19 mouse cellular contexts compared by ENCODE assay signal in genomic region chr7:132088606-132089005, GRCm38 (mm10).
DNase-seq lines count a peak whose midpoint lies in the region; ATAC-seq and TF ChIP-seq lines count a peak whose summit lies in the region.
"Had no signal": no experiment of that assay in that cellular context is flagged by ENCODE, and none has a peak within 500 bp of the region (broad histone marks: within the 10 kb centered on the region; RNA-seq: fewer than 3 reads in every experiment).

No protein-coding gene starts in this region.

- ATAC-seq in frontal cortex, adult (ENCODE audit: low TSS enrichment), result peak; percentile 52
- ATAC-seq: activated CD4-positive, CD25-positive, alpha-beta regulatory T cell, adult 4 months; inflammation-experienced regulatory T-cells, adult 6 months had no signal

- DNase-seq in frontal cortex, postnatal 14 days (ENCODE audit: low spot score in 2 of 2), result no peak
- peak; percentile 9 to 37 for DNase-seq in heart, adult 18-20 months
- DNase-seq in heart, postnatal 4 days, result no peak
- peak in 1 of 2 experiments; percentile 28 for DNase-seq in left cerebral cortex, adult 2 months (ENCODE audit: extremely low spot score in 1 of 2, low spot score in 2 of 2)
- DNase-seq in left cerebral cortex, postnatal 4 days, result no peak
- peak; percentile 25 to 31 for DNase-seq in right cerebral cortex, postnatal 36 days (ENCODE audit: low spot score in 2 of 2)
- no peak for DNase-seq in right cerebral cortex, postnatal 4 days
- DNase-seq: adrenal gland, adult 8-10 months; cerebellum, adult 18-20 months; kidney, adult 18-20 months had no signal

- no peak; the same call in 1 of the 2 replicates for TF ChIP-seq CTCF in left cerebral cortex, adult 2 months (IDR thresholded peaks at IDR 0.05)

- H3K4me3 ChIP-seq in left cerebral cortex, adult 2 months, result no peak overlapping the region
- H3K4me3 ChIP-seq: embryonic facial prominence, embryonic 13.5 days; erythroblast, embryonic 14.5 days; forebrain, embryonic 12.5 days; heart, embryonic 12.5 days; hindbrain, embryonic 13.5 days; midbrain, embryonic 12.5 days had no signal

- peak overlapping the region; percentile 40; the same call in 1 of the 2 replicates for H3K27ac ChIP-seq in left cerebral cortex, adult 2 months
- H3K27ac ChIP-seq: forebrain, embryonic 12.5 days; hindbrain, embryonic 13.5 days; midbrain, embryonic 12.5 days had no signal

- intact Hi-C loops in left cerebral cortex, adult 2 months (cut with DNase I), result no loop called here
- intact Hi-C loops in left cerebral cortex, postnatal 4 days (cut with DNase I), result no loop called here

Comparison
In these comparisons a context has a peak if more than half of its experiments do, and no peak if none do; other contexts are left out.
1. DNase-seq: peak in heart, adult 18-20 months (2 of 2) and right cerebral cortex, postnatal 36 days (2 of 2); none in frontal cortex, postnatal 14 days (0 of 2), heart, postnatal 4 days (single experiment), left cerebral cortex, postnatal 4 days (single experiment) and right cerebral cortex, postnatal 4 days (single experiment).